Mouse (Mus musculus): ENCODE measurements around the gene Def6. TPM values are rescaled to one million over a fixed set of nuclear protein-coding genes. Genes with fewer than 3 reads are reported as not detected.
"Not testable (repeated sequence)": the region's sequence is repeated elsewhere in the genome, so short reads cannot be mapped to it uniquely, and the experiment has no call there.

Def6 gene
- total RNA-seq, 2 experiments from 2014 or later, result 3.2 to 3.3 TPM

DNA sequence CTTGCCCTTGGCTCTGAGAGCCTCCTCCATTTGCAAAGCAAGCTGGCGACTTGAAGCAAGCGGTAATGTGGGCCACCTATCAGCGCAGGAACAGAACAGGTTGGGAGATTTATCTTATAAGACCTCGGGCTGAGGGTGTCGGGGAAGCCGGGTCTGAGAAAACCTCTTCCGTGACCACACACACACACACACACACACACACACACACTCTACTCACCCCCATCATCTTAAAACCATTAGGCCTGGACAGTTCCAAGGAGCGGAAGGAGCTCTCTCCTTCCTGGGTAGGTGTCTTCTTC lies 685 bp downstream of the Def6 start:
- DNase-seq, result no peak

DNA sequence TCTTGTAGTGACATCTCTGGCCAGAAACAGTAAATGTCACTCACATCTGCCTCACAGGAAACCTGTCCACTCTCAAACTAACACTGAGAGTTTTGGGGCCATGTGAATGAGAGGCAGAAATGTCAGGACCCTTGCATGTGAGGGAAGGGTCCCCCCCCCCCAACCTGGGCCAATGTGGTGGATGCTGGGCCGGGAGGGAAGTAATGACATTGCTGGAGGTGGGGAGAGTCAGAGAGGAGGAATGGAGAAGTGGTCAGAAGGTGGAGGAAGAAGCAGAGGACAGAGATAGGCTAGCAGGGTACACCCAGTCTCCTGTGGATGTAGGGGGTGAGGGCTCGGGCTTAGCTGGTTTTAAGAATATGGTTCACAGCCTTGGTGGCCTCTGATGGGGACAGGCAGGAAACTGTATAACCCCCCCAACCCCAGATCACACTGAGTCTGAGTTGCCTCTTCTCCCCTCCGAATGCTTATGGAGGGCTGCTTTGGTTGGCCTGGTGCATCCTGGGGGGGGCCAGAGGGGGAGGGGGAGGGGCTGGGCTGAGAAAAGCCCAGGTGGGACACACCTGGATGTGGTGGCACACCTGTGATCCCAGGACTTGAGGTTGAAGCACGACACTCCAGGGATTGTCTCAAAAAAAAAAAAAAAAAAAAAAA lies 2.0 kb downstream of the Def6 start:
- no peak for DNase-seq

- DNase-seq, result peak in 1 of 2 experiments; percentile 32
Measured at GRCm38 (mm10) chr17:28211921-28212341, 4.4 kb downstream of the Def6 start.

GRCm38 (mm10) chr17:28212391-28212790 lies 4.8 kb downstream of the Def6 start:
- no peak for DNase-seq

GRCm38 (mm10) chr17:28213236-28213635 lies 5.7 kb downstream of the Def6 start:
- DNase-seq, result no peak

DNA sequence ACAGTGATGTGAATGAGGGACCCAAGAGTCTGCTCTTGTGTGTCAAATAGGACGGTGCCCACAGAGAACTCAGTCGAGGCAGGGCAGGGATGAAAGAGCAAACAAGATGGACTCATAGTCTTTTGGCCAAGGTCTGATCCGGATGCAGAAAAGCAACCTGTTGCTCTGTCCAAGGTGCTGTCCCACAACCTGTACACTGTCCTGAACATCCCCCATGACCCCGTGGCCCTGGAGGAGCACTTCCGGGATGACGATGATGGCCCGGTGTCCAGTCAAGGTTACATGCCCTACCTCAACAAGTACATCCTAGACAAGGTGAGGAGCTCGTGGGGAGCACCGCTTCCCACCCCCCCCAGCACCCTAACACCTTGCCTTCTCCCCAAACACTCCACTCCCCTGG lies 9.2 kb downstream of the Def6 start:
- no peak for DNase-seq

- peak in 1 of 2 experiments; percentile 37 for DNase-seq
Measured at GRCm38 (mm10) chr17:28217721-28218649, 10.4 kb downstream of the Def6 start.

- not testable (repeated sequence) for DNase-seq
Measured at GRCm38 (mm10) chr17:28222463-28222862, 14.9 kb downstream of the Def6 start.

DNA sequence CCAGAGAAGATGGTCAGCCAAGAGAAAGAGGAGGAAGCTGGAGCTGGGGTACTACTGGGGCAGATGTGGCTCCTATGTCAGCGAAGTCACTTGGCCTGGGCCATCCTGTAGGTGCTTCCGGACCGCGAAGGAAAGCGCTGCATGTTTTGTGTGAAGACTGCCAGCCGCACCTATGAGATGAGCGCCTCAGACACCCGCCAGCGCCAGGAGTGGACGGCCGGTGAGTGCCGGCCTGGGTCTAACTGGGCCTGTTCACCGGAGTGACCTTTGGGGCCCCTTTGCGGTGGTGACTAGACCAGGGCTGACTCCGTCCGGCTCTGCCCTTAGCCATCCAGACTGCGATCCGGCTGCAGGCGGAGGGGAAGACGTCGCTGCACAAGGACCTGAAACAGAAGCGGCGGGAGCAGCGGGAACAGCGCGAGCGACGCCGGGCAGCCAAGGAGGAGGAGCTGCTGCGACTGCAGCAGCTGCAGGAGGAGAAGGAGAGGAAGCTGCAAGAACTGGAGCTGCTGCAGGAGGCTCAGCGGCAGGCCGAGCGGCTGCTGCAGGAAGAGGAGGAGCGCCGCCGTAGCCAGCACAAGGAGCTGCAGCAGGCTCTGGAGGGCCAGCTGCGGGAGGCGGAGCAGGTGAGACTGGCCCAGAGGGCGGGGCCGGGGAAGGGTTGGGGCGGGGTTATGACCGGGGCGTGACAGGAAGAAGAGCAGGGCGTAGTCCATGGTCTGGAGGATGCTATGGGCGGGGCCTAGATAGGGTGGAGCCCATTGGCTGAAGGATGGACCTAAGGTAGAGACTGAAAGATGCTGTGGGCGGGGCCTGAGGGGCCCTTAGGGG lies 16.2 kb downstream of the Def6 start:
- DNase-seq, result peak; percentile 94 to 96

DNA sequence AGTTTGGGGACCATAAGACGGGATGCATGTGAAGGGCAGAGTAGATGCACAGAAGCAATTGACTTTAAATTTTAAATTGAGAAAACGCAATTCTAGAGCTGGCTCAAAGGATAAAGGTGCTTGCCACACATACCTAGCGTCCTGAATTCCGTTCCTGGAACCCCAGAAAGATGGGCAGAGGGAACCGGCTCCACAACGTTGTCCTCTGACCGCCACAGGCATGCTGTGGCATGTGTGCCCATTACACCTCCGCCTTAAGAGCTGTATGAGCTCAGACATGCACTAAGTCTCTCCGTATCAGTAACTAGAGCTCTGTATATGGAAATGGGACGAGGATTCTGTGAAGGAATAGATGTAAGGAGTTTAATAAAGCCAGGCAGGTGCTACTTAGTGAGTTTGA lies 17.0 kb downstream of the Def6 start:
- DNase-seq, result no peak

GRCm38 (mm10) chr17:28226014-28226413 lies 18.4 kb downstream of the Def6 start:
- DNase-seq, result peak; percentile 94

GRCm38 (mm10) chr17:28230486-28230885 lies 22.9 kb downstream of the Def6 start:
- DNase-seq, result no peak

DNA sequence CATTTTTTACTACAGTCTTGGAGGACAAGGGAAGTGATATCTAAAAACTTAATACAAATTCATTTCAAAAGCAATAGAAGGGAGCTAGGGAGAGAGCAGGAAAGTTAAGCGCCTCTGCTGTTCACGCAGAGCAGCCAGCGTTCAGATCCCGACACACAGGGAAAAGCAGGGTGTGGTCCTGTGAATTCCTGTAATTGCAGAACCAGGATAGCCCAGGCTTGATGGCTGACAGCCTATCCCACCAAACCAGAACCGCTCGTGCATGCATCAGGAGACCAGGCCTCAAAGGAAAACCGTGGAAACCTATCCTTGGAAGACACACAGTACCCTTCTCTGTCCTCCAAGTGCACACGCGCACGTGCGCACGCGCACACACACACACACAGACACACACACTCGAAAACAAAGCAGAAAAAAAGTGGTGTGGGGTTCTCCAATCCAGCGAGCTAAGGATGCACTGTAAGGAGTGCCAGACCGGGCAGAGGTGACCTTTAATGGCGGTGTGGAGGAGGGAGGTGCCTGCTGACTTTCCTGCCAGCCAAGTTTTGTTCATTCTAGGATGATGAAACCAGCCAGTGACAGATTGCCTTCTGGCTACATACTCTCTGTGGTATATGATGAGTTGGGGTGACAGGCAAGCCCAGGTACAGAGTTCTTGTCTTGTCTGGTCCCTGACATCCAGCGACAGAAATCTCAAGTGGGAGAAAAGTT lies 23.6 kb downstream of the Def6 start:
- no peak for DNase-seq

DNA sequence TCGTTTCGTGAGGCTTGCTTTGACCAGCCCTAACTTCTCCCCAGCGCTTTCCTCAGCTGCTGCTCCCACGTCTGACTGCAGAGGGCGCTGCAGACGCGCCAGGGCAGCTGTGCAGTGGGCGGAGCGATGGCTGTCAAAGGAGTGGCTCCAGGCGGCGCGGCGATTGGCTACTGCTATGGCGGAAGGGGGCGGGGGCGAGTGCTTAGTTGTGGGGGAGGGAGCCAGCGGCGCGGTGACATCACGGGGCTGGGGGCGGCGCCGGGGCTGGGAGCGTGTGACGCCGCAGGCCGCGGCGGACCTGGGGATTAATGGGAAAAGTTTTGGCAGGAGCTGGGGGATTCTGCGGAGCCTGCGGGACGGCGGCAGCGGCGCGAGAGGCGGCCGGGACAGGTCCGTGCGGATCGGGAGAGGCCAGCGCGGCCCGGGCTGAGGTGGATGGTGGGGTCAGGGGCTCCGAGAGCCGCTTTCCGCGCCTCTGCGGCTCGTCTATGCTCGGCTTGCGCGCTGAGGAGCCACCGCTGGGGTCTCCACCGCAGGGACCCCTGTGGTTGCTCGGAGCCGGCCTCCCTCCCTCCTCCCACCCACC lies 25.0 kb downstream of the Def6 start, which contains the start of gene Ppard:
Ppard (plus strand) TSS at position 226 of the 586 bp plus-strand sequence.
- peak; percentile 98 for DNase-seq

- peak; percentile 66 to 69 for DNase-seq
Measured at GRCm38 (mm10) chr17:28233091-28233731, 25.6 kb downstream of the Def6 start.

DNA sequence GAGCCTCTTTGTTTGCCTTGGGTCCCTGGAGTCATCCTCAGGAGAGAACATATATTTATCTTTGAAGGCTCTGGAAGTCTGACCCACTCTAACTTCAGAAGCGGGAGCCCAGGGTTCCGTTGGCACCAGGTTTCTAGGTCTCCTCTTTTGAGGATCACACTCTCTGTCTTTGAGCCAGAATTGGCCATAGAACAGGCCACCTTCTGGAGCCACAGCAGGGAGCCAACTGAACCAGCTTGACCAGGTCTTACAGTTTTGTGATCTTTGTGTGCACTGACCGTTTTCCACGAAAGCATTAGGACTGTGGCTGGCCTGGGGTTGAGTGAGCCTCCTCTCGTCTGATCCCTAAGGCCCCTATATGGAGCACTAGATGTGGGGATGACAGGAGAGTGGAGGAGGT lies 27.1 kb downstream of the Def6 start:
- no peak for DNase-seq

DNA sequence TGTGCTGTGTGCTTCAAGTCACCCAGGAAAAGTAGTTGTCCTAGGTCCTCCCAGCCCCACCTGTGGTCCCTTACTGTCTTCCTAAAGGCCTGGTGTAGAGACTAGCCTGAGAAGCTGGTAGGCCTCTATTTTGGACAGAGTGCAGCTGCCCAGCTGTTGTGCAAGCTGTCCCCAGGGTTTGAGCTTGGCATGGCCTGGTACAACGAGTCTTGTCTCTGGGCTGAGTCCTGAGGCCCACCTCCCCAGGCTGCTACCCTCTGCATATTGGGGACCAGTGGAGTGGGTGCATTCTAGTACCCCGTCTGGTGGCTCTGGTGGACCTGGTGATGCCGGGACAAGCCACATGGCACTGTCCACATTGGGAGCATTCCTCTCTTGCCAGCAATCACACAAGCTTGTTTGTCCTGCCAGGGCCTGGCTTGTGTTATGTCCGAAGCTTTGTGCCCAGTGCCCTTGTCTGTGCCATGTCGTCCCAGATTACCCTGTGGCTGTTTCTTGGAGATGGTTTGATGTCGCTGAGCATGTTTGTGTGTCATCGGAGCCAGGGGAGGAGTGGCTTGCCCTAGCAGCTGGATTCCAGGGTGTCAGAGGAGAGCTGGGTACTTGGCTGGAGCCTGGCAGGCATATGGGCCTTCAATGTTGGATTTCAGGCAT lies 28.5 kb downstream of the Def6 start:
- DNase-seq, result peak; percentile 74 to 84

DNA sequence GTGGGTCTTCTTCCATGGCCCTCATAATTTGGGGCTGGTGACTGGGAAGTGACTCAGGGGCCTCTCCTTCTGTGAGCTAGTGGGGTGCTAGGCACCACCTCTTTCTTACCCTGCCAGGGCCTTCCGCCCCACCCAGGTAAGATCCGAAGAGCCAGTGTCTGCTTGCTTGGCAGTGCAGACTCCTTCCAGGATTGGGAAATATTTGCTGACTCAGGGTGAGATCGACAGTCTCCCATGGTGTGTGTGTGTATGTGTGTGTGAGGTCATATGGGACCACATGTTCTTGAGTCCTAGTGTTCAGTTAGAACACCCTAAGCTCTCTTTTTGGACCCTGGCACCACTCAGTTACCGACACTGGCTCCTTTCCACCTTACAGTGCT lies 29.0 kb downstream of the Def6 start:
- no peak for DNase-seq

DNA sequence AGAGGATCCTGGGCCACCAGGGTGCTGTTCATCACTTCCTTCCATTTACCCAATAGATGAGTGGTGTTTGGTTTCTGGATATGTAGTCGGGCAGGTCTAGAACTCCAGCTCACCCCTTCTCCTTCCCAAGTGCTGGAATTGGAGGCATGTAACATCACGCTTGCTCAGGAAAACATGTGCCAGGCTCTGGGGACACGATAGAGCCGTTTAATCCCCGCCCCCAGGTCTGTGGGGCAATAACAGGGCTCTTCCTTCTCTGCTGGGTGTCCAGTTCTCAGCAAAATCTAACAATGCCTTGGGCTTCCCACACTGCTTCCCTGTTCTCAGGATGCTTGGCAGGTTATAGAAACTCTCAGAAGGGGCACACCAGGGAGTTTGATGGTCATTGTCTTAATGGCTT lies 29.8 kb downstream of the Def6 start:
- DNase-seq, result no peak

- DNase-seq, result no peak
Measured at GRCm38 (mm10) chr17:28237874-28238273, 30.3 kb downstream of the Def6 start.

DNA sequence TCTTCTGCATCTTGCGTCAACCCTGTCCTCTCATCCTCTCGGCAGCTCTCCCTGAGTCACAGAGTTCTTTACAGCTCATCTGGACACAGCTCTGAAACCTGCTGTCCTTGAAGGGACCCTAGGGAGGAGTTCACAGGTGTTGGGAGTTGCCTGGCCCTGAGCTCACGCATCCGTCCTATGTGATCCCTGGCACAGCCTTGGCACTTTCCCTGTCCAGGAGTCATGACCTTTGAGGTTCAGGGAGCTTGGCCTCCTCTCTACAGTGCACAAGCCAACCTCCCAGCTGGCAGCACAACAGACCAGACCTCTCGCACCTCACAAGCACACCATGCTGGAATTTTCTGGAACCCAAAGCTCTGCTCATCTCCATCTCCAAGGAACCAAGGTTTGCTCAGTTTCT lies 33.3 kb downstream of the Def6 start:
- DNase-seq, result no peak
